Mouse (Mus musculus): Measurements from ENCODE around the gene Mus81. TPM values are rescaled to one million over a fixed set of nuclear protein-coding genes. Genes with fewer than 3 reads are reported as not detected.

The Mus81 gene
- polyA plus RNA-seq, 1 experiment from 2014 or later, result 63.5 TPM

- peak; percentile 76 for DNase-seq (ENCODE audit: low spot score)
These were observed 40.5 kb downstream of the Mus81 start, which contains the start of gene Fosl1 for GRCm38 (mm10) chr19:5447515-5448353. Gene Fosl1, plus strand, starts transcription at chr19:5447547.

DNA sequence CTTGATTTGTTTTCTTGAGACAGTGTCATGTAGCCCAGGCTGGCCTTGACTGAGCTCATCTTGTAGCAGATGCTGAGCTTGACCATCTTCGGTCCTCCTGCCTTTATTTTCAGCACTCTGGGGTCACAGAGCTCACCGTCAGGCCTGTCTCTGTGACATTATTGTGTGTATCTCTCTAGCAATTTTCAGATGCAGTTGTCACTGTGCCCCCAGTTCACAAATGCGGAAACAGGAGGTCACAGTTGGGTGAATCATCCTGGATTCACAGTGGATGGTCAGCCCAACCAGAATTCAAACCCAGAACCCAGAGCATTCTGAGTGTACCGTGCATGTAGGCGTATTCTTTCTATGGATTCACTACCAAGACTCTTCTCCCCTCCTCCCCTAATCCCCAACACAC is 42.5 kb downstream of the Mus81 start:
- DNase-seq (ENCODE audit: low spot score), result no peak

DNA sequence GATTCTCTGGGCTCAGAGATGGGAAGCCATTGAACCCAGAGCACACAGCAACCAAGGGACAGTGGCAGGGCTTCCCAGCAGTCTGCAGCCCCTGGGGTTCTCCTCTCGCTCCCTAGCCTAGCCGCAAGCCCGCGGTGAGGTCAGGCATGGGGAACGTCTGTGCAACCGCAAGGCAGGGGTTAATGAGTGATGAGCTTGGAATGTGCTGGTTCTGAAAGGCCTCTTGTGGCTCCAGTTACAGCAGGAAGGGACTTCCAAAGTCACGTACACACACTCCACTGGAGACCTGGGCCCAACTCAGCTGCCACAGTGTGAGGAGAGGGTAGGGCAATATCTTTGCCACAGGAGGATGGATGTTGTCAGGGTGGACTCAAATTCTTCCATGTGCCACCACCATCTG is 43.2 kb downstream of the Mus81 start:
- DNase-seq (ENCODE audit: low spot score), result no peak

GRCm38 (mm10) chr19:5444371-5444908 is 43.8 kb downstream of the Mus81 start:
- DNase-seq (ENCODE audit: low spot score), result no peak

- no peak for DNase-seq (ENCODE audit: low spot score)
These were observed 54.3 kb downstream of the Mus81 start for GRCm38 (mm10) chr19:5433951-5434350.

DNA sequence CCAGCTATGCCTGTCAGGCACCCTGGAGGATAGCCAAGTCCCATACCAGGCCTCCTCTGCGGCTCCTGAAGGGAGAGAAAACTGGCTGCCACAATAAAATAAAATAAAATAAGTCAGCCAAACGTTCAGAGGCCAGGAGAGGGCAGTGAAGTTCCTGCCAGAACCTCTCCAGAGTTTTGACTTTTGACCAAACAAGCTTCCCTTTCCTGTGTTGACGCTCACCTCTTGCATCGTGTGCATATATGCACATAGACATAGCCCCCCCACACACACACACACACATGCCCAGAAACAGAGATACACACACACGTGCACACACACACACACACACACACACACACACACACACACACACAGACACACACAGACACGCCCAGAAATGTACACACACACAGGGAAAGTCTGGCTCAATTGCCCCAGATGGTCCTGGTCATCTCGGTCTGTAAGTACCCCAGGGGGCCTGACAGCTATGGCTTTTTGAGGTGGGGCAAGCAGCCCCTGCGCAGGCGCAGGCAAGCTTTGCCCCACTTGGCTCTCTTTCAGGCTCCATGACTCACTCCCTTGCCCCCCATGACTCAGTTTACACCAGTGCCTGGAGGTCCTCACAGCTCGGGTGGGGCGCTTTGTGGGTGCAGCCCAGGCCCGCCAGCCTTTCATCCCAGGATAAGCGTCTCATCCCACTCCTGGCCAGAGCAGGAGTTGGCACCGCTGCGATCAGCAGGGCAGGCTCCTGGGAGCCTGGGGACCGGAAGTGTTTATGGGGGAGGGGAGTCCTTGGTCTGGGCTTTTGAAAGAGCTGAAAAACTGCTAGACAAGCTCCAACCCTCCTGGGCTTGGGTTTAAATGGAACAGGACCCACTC is 55.0 kb downstream of the Mus81 start:
- DNase-seq (ENCODE audit: low spot score), result peak; percentile 72

Other genes with a start within 250 kb of the Mus81 start
- gene Pacs1, start 215.3 kb downstream of the Mus81 start, polyA plus RNA-seq (2015; fragmentation: Nextera tagmentation; extraction: Ambion mirVana), result 8.3 and 9.8 TPM in 2 replicates
- gene Sf3b2, start 192.9 kb downstream of the Mus81 start, polyA plus RNA-seq (2015; fragmentation: Nextera tagmentation; extraction: Ambion mirVana), result 294 and 319 TPM in 2 replicates
- gene Gal3st3, start 190.1 kb downstream of the Mus81 start, polyA plus RNA-seq (2015; fragmentation: Nextera tagmentation; extraction: Ambion mirVana), result 0.36 and 0.44 TPM in 2 replicates
- gene Catsper1, start 152.7 kb downstream of the Mus81 start, polyA plus RNA-seq (2015; fragmentation: Nextera tagmentation; extraction: Ambion mirVana), result not detected in 2 replicates
- 29.1 and 30.5 TPM in 2 replicates for gene Cst6, start 138.8 kb downstream of the Mus81 start, polyA plus RNA-seq (2015; fragmentation: Nextera tagmentation; extraction: Ambion mirVana)
- gene Eif1ad, start 121.7 kb downstream of the Mus81 start, polyA plus RNA-seq (2015; fragmentation: Nextera tagmentation; extraction: Ambion mirVana), result 51.1 and 59.4 TPM in 2 replicates
- 590 and 607 TPM in 2 replicates for gene Banf1, start 121.2 kb downstream of the Mus81 start, polyA plus RNA-seq (2015; fragmentation: Nextera tagmentation; extraction: Ambion mirVana)
- 73.4 and 84.2 TPM in 2 replicates for gene Sart1, start 99.7 kb downstream of the Mus81 start, polyA plus RNA-seq (2015; fragmentation: Nextera tagmentation; extraction: Ambion mirVana)
- 1.9 TPM in 2 replicates for gene Tsga10ip, start 85.9 kb downstream of the Mus81 start, polyA plus RNA-seq (2015; fragmentation: Nextera tagmentation; extraction: Ambion mirVana)
- gene Drap1, start 63.4 kb downstream of the Mus81 start, polyA plus RNA-seq (2015; fragmentation: Nextera tagmentation; extraction: Ambion mirVana), result 217 and 222 TPM in 2 replicates
- gene AI837181, start 63.3 kb downstream of the Mus81 start, polyA plus RNA-seq (2015; fragmentation: Nextera tagmentation; extraction: Ambion mirVana), result 51.5 and 54.4 TPM in 2 replicates
- gene Fosl1, start 40.9 kb downstream of the Mus81 start, polyA plus RNA-seq (2015; fragmentation: Nextera tagmentation; extraction: Ambion mirVana), result 0.47 TPM in 1 of 2 replicates, not detected in the other
- 7.3 and 8.2 TPM in 2 replicates for gene Ccdc85b, start 30.5 kb downstream of the Mus81 start, polyA plus RNA-seq (2015; fragmentation: Nextera tagmentation; extraction: Ambion mirVana)
- gene Fibp, start 27.8 kb downstream of the Mus81 start, polyA plus RNA-seq (2015; fragmentation: Nextera tagmentation; extraction: Ambion mirVana), result 104 and 112 TPM in 2 replicates
- gene Ctsw, start 19.9 kb downstream of the Mus81 start, polyA plus RNA-seq (2015; fragmentation: Nextera tagmentation; extraction: Ambion mirVana), result 42.8 and 43.0 TPM in 2 replicates
- 26.5 and 27.9 TPM in 2 replicates for gene Efemp2, start 14.4 kb downstream of the Mus81 start, polyA plus RNA-seq (2015; fragmentation: Nextera tagmentation; extraction: Ambion mirVana)
- 3,590 and 4,042 TPM in 2 replicates for gene Cfl1, start 2.1 kb upstream of the Mus81 start, polyA plus RNA-seq (2015; fragmentation: Nextera tagmentation; extraction: Ambion mirVana)
- gene 1700020D05Rik, start 15.4 kb upstream of the Mus81 start, polyA plus RNA-seq (2015; fragmentation: Nextera tagmentation; extraction: Ambion mirVana), result 0.13 and 0.44 TPM in 2 replicates
- 9.9 and 10.8 TPM in 2 replicates for gene Snx32, start 22.1 kb upstream of the Mus81 start, polyA plus RNA-seq (2015; fragmentation: Nextera tagmentation; extraction: Ambion mirVana)
- gene Ovol1, start 72.2 kb upstream of the Mus81 start, polyA plus RNA-seq (2015; fragmentation: Nextera tagmentation; extraction: Ambion mirVana), result 1.9 TPM in 2 replicates
- gene Ap5b1, start 79.6 kb upstream of the Mus81 start, polyA plus RNA-seq (2015; fragmentation: Nextera tagmentation; extraction: Ambion mirVana), result 8.9 and 9.8 TPM in 2 replicates
- gene Rnaseh2c, start 113.5 kb upstream of the Mus81 start, polyA plus RNA-seq (2015; fragmentation: Nextera tagmentation; extraction: Ambion mirVana), result 127 and 157 TPM in 2 replicates
- 65.3 and 73.8 TPM in 2 replicates for gene Kat5, start 121.8 kb upstream of the Mus81 start, polyA plus RNA-seq (2015; fragmentation: Nextera tagmentation; extraction: Ambion mirVana)
- gene Rela, start 149.1 kb upstream of the Mus81 start, polyA plus RNA-seq (2015; fragmentation: Nextera tagmentation; extraction: Ambion mirVana), result 50.0 and 56.2 TPM in 2 replicates
- 37.4 and 39.2 TPM in 2 replicates for gene Sipa1, start 175.3 kb upstream of the Mus81 start, polyA plus RNA-seq (2015; fragmentation: Nextera tagmentation; extraction: Ambion mirVana)
- gene Map3k11, start 200.3 kb upstream of the Mus81 start, polyA plus RNA-seq (2015; fragmentation: Nextera tagmentation; extraction: Ambion mirVana), result 25.7 and 29.2 TPM in 2 replicates
- 13.7 and 19.4 TPM in 2 replicates for gene Pcnx3, start 200.5 kb upstream of the Mus81 start, polyA plus RNA-seq (2015; fragmentation: Nextera tagmentation; extraction: Ambion mirVana)
- 0.32 and 0.74 TPM in 2 replicates for gene Kcnk7, start 216.0 kb upstream of the Mus81 start, polyA plus RNA-seq (2015; fragmentation: Nextera tagmentation; extraction: Ambion mirVana)
- 17.6 TPM in 2 replicates for gene Ehbp1l1, start 237.9 kb upstream of the Mus81 start, polyA plus RNA-seq (2015; fragmentation: Nextera tagmentation; extraction: Ambion mirVana)
- gene Fam89b, start 241.3 kb upstream of the Mus81 start, polyA plus RNA-seq (2015; fragmentation: Nextera tagmentation; extraction: Ambion mirVana), result 91.8 and 92.5 TPM in 2 replicates

All from thymus, postnatal 0 days (tissue).